Comparison of ENCODE assay signal across 8 mouse cellular contexts in genomic region chr12:99627898-99628231, GRCm38 (mm10).
DNase-seq lines count a peak whose midpoint lies in the region; ATAC-seq and TF ChIP-seq lines count a peak whose summit lies in the region.

No protein-coding gene starts in this region.

- 2% methylated on average over 30 of the region's 30 CpGs for WGBS in forebrain, postnatal 0 days
- WGBS in hindbrain, embryonic 13.5 days, result under 1% methylated on average over 19 of the region's 30 CpGs

- H3K4me2 ChIP-seq in forebrain, postnatal 0 days (ENCODE audit: low read depth), result peak overlapping the region; percentile 83
- H3K4me2 ChIP-seq in hindbrain, embryonic 13.5 days, result peak overlapping the region; percentile 70

- TF ChIP-seq CTCF in forebrain, postnatal 0 days (IDR thresholded peaks at IDR 0.05; ENCODE audit: low read depth), result no peak

- H3K36me3 ChIP-seq in forebrain, postnatal 0 days (ENCODE audit: insufficient read depth), result no peaks in the 10 kb centered on the region
- no peaks in the 10 kb centered on the region for H3K36me3 ChIP-seq in hindbrain, embryonic 13.5 days

- ATAC-seq in forebrain, postnatal 0 days, result peak; percentile 97
- ATAC-seq in hindbrain, embryonic 13.5 days (ENCODE audit: low FRiP score), result peak; percentile 94

- no peaks in the 10 kb centered on the region for H3K27me3 ChIP-seq in forebrain, postnatal 0 days (ENCODE audit: insufficient read depth, low read length)
- H3K27me3 ChIP-seq in hindbrain, embryonic 13.5 days, result peaks cover 5% of the 10 kb centered on the region; the same call in 1 of the 2 replicates

- H3K9ac ChIP-seq in forebrain, postnatal 0 days, result peak overlapping the region; percentile 69
- H3K9ac ChIP-seq in hindbrain, embryonic 13.5 days, result peak overlapping the region; percentile 74

- peak overlapping the region; percentile 88 for H3K27ac ChIP-seq in forebrain, postnatal 0 days (ENCODE audit: low read depth, low read length)
- peak overlapping the region; percentile 88 for H3K27ac ChIP-seq in hindbrain, embryonic 13.5 days

- peak; percentile 98 for DNase-seq in MN1 (ENCODE audit: low spot score)
- peak; percentile 86 for DNase-seq in cerebellum, adult 11-12 months
- DNase-seq in forebrain, postnatal 0 days, result peak; percentile 96
- DNase-seq in layer of hippocampus, postnatal 25 days (ENCODE audit: extremely low spot score in 1 of 2, low spot score in 1 of 2), result peak; percentile 79 to 92
- DNase-seq in lung, postnatal 10 days, result peak; percentile 90
- peak; percentile 72 for DNase-seq in ovary, postnatal 10 days (ENCODE audit: low spot score)
- DNase-seq in thymus, postnatal 0 days (ENCODE audit: low spot score), result peak; percentile 94

- H3K9me3 ChIP-seq in forebrain, postnatal 0 days (ENCODE audit: low read length), result no peaks in the 10 kb centered on the region
- no peaks in the 10 kb centered on the region for H3K9me3 ChIP-seq in hindbrain, embryonic 13.5 days

- peaks cover 12% of the 10 kb centered on the region for H3K4me1 ChIP-seq in forebrain, postnatal 0 days (ENCODE audit: insufficient read depth)
- peaks cover 17% of the 10 kb centered on the region for H3K4me1 ChIP-seq in hindbrain, embryonic 13.5 days (replicated peaks)

- peak overlapping the region; percentile 63 for H3K4me3 ChIP-seq in forebrain, postnatal 0 days (ENCODE audit: low read depth, low read length)
- H3K4me3 ChIP-seq in hindbrain, embryonic 13.5 days, result peak overlapping the region; percentile 65

Comparison
In these comparisons a context has a peak if more than half of its experiments do, and no peak if none do; other contexts are left out.
1. Peak in every context shown above with its lines: DNase-seq, ATAC-seq, H3K4me3 ChIP-seq and H3K27ac ChIP-seq.